Mouse (Mus musculus): Measurements from ENCODE around the gene Cilp2. TPM values are rescaled to one million over a fixed set of nuclear protein-coding genes. Genes with fewer than 3 reads are reported as not detected.

The Cilp2 gene
- not detected in 2 replicates for polyA plus RNA-seq (2012; ENCODE audit: insufficient read depth, insufficient read length, low replicate concordance, missing spikeins)

- no peak within 1 kb of the TSS for H3K27ac ChIP-seq (ENCODE audit: insufficient read depth, low read depth, low read length)
- WGBS = 2% methylated on average over 60 of the region's 60 CpGs
- no peak for TF ChIP-seq CTCF (IDR thresholded peaks at IDR 0.05; ENCODE audit: insufficient read depth, low read depth, low read length)
- peak within 1 kb of the TSS; percentile 27 for H3K4me3 ChIP-seq (ENCODE audit: insufficient read depth, low read depth, low read length)
- H3K4me1 ChIP-seq (ENCODE audit: control insufficient read depth, insufficient read depth, low read length) = peaks cover 50% of the 10 kb centered on the region
Observed at GRCm38 (mm10) chr8:69887289-69888243, at the start of gene Cilp2. Gene Cilp2 (minus strand): TSS chr8:69887687.

GRCm38 (mm10) chr8:69936050-69936794, 48.7 kb upstream of the Cilp2 start:
- 55% methylated on average over 7 of the region's 7 CpGs for WGBS

GRCm38 (mm10) chr8:69935431-69935830, 47.9 kb upstream of the Cilp2 start:
- no peak overlapping the region for H3K4me3 ChIP-seq (ENCODE audit: insufficient read depth, low read depth, low read length)
- H3K27ac ChIP-seq (ENCODE audit: insufficient read depth, low read depth, low read length) = no peak overlapping the region
- WGBS = 96% methylated on average over 3 of the region's 3 CpGs
- peaks cover 4% of the 10 kb centered on the region; the same call in 1 of the 2 replicates for H3K4me1 ChIP-seq (ENCODE audit: control insufficient read depth, insufficient read depth, low read length)
- no peak for TF ChIP-seq POLR2A (IDR thresholded peaks at IDR 0.05; ENCODE audit: insufficient read depth, low read depth, low read length)
- no peak for TF ChIP-seq CTCF (IDR thresholded peaks at IDR 0.05; ENCODE audit: insufficient read depth, low read depth, low read length)

More at GRCm38 (mm10) chr8:69936050-69936794, 48.7 kb upstream of the Cilp2 start:
- no peak for TF ChIP-seq POLR2A (IDR thresholded peaks at IDR 0.05; ENCODE audit: insufficient read depth, low read depth, low read length)
- no peak for TF ChIP-seq CTCF (IDR thresholded peaks at IDR 0.05; ENCODE audit: insufficient read depth, low read depth, low read length)
- no peak overlapping the region for H3K4me3 ChIP-seq (ENCODE audit: insufficient read depth, low read depth, low read length)
- peaks cover 4% of the 10 kb centered on the region; the same call in 1 of the 2 replicates for H3K4me1 ChIP-seq (ENCODE audit: control insufficient read depth, insufficient read depth, low read length)
- H3K27ac ChIP-seq (ENCODE audit: insufficient read depth, low read depth, low read length) = no peak overlapping the region

- TF ChIP-seq CTCF (IDR thresholded peaks at IDR 0.05; ENCODE audit: insufficient read depth, low read depth, low read length) (no peak), POLR2A (IDR thresholded peaks at IDR 0.05; ENCODE audit: insufficient read depth, low read depth, low read length) (no peak)
- Histone ChIP-seq H3K27ac (ENCODE audit: insufficient read depth, low read depth, low read length) (no peak overlapping the region), H3K4me1 (ENCODE audit: control insufficient read depth, insufficient read depth, low read length) (0 out of 2 replicates have a peak, but pooled peaks cover 4% of the 10 kb centered on the region), H3K4me3 (ENCODE audit: insufficient read depth, low read depth, low read length) (no peak overlapping the region)
- WGBS = 90% methylated on average over 5 of the region's 5 CpGs
Observed at GRCm38 (mm10) chr8:69934582-69934981, 47.1 kb upstream of the Cilp2 start.

- WGBS = 87% methylated on average over 2 of the region's 2 CpGs
- Histone ChIP-seq H3K4me1 (ENCODE audit: control insufficient read depth, insufficient read depth, low read length) (0 out of 2 replicates have a peak, but pooled peaks cover 4% of the 10 kb centered on the region), H3K27ac (ENCODE audit: insufficient read depth, low read depth, low read length) (no peak overlapping the region), H3K4me3 (ENCODE audit: insufficient read depth, low read depth, low read length) (no peak overlapping the region)
- TF ChIP-seq POLR2A (IDR thresholded peaks at IDR 0.05; ENCODE audit: insufficient read depth, low read depth, low read length) = no peak
- TF ChIP-seq CTCF (IDR thresholded peaks at IDR 0.05; ENCODE audit: insufficient read depth, low read depth, low read length) = no peak
Observed at GRCm38 (mm10) chr8:69933811-69934210, 46.3 kb upstream of the Cilp2 start.

GRCm38 (mm10) chr8:69926901-69927300, 39.4 kb upstream of the Cilp2 start:
- no peak overlapping the region for H3K4me3 ChIP-seq (ENCODE audit: insufficient read depth, low read depth, low read length)
- TF ChIP-seq CTCF (IDR thresholded peaks at IDR 0.05; ENCODE audit: insufficient read depth, low read depth, low read length) = no peak
- no peak overlapping the region for H3K27ac ChIP-seq (ENCODE audit: insufficient read depth, low read depth, low read length)
- H3K4me1 ChIP-seq (ENCODE audit: control insufficient read depth, insufficient read depth, low read length) = no peaks in the 10 kb centered on the region

- peaks cover 13% of the 10 kb centered on the region for H3K4me1 ChIP-seq (ENCODE audit: control insufficient read depth, insufficient read depth, low read length)
- no peak overlapping the region for H3K27ac ChIP-seq (ENCODE audit: insufficient read depth, low read depth, low read length)
- TF ChIP-seq POLR2A (IDR thresholded peaks at IDR 0.05; ENCODE audit: insufficient read depth, low read depth, low read length) = no peak
- no peak for TF ChIP-seq CTCF (IDR thresholded peaks at IDR 0.05; ENCODE audit: insufficient read depth, low read depth, low read length)
- 96% methylated on average over 1 of the region's 1 CpGs for WGBS
- no peak overlapping the region for H3K4me3 ChIP-seq (ENCODE audit: insufficient read depth, low read depth, low read length)
Observed at GRCm38 (mm10) chr8:69923986-69924385, 36.5 kb upstream of the Cilp2 start.

- H3K4me1 ChIP-seq (ENCODE audit: control insufficient read depth, insufficient read depth, low read length) = peaks cover 16% of the 10 kb centered on the region
- WGBS = 89% methylated on average over 2 of the region's 2 CpGs
- H3K27ac ChIP-seq (ENCODE audit: insufficient read depth, low read depth, low read length) = no peak overlapping the region
- TF ChIP-seq POLR2A (IDR thresholded peaks at IDR 0.05; ENCODE audit: insufficient read depth, low read depth, low read length) (no peak), CTCF (IDR thresholded peaks at IDR 0.05; ENCODE audit: insufficient read depth, low read depth, low read length) (no peak)
- H3K4me3 ChIP-seq (ENCODE audit: insufficient read depth, low read depth, low read length) = no peak overlapping the region
Observed at GRCm38 (mm10) chr8:69921141-69921540, 33.7 kb upstream of the Cilp2 start.

All from olfactory bulb, adult 2 months (tissue).